Mouse (Mus musculus) lung, embryonic 15.5 days (tissue): ENCODE results near the gene Sh3bgrl3. TPM values are rescaled to one million over a fixed set of nuclear protein-coding genes. Genes with fewer than 3 reads are reported as not detected.

ENCODE experiments used
- ATAC-seq: fragments of 200-750 bp; cut with Nextera tagmentation; 2 replicates; pipeline ENCODE4 v1.8.0; 2017; ENCODE audit warnings: moderate number of reproducible peaks, borderline replicate concordance; ENCODE audit not compliant: low FRiP score, low TSS enrichment; ENCODE audit errors: extremely low read depth
- H3K27ac ChIP-seq: fragments of 300-500 bp; sonication (generic); 2 replicates; pipeline ENCODE4 v1.5.1; 2015; ENCODE audit warnings: moderate library complexity, mild to moderate bottlenecking, inconsistent platforms
- H3K27me3 ChIP-seq: fragments of 300-500 bp; sonication (generic); 2 replicates; pipeline ENCODE4 v1.6.1; 2015; ENCODE audit warnings: inconsistent platforms
- H3K36me3 ChIP-seq: fragments of 300-500 bp; sonication (generic); 2 replicates; pipeline ENCODE4 v1.6.1; 2015; ENCODE audit warnings: inconsistent platforms
- H3K4me1 ChIP-seq: fragments of 300-500 bp; sonication (generic); 2 replicates; pipeline ENCODE4 v1.6.1; 2015; ENCODE audit warnings: inconsistent platforms
- H3K4me2 ChIP-seq: fragments of 300-500 bp; sonication (generic); 2 replicates; pipeline ENCODE4 v1.6.1; 2015; ENCODE audit warnings: inconsistent platforms, mild to moderate bottlenecking, moderate library complexity
- H3K4me3 ChIP-seq: fragments of 300-500 bp; sonication (generic); 2 replicates; pipeline ENCODE4 v1.5.1; 2015; ENCODE audit warnings: mild to moderate bottlenecking, inconsistent platforms
- H3K9ac ChIP-seq: fragments of 300-500 bp; sonication (generic); 2 replicates; pipeline ENCODE4 v1.6.1; 2015; ENCODE audit warnings: inconsistent platforms
- H3K9me3 ChIP-seq: fragments of 300-500 bp; sonication (generic); 2 replicates; pipeline ENCODE4 v1.6.1; 2016; ENCODE audit warnings: inconsistent platforms
- WGBS: fragments of 180-500 bp; shearing (Covaris S2); methylation state at CpG from one replicate; pipeline ENCODE4 v1.1.7; 2015; 5-methylcytosine and 5-hydroxymethylcytosine counted together
- polyA plus RNA-seq: library from polyadenylated mRNA; unstranded; fragments of >200 nt; fragmentation: Nextera tagmentation; extraction: Ambion mirVana; gene quantifications from 2 replicates; pipeline ENCODE4 v1.2.1, GENCODE M21; 2015

The Sh3bgrl3 gene
- polyA plus RNA-seq, 1 experiment from 2014 or later, result 406 TPM

- no peaks in the 10 kb centered on the region for H3K36me3 ChIP-seq
- H3K4me3 ChIP-seq, result no peak overlapping the region
- ATAC-seq, result no peak
- 61% methylated on average over 5 of the region's 5 CpGs for WGBS
- H3K27me3 ChIP-seq, result no peaks in the 10 kb centered on the region
- peaks cover 13% of the 10 kb centered on the region; the same call in 1 of the 2 replicates for H3K4me1 ChIP-seq
- no peak overlapping the region for H3K9ac ChIP-seq
- H3K9me3 ChIP-seq, result no peaks in the 10 kb centered on the region
- H3K4me2 ChIP-seq, result no peak overlapping the region
- no peak overlapping the region for H3K27ac ChIP-seq
These were observed 9.5 kb downstream of the Sh3bgrl3 start for GRCm38 (mm10) chr4:134119042-134119441.

GRCm38 (mm10) chr4:134118126-134118800, 10.3 kb downstream of the Sh3bgrl3 start:
- Histone ChIP-seq H3K4me2 (no peak overlapping the region), H3K36me3 (no peaks in the 10 kb centered on the region), H3K9me3 (no peaks in the 10 kb centered on the region), H3K4me3 (no peak overlapping the region), H3K4me1 (peaks cover 18% of the 10 kb centered on the region; the same call in 1 of the 2 replicates), H3K27me3 (no peaks in the 10 kb centered on the region), H3K9ac (peak overlapping the region; percentile 20; the same call in 1 of the 2 replicates), H3K27ac (0 out of 2 replicates have a peak overlapping the region, but pooled peaks have one; percentile 0)
- no peak for ATAC-seq
- 62% methylated on average over 14 of the region's 14 CpGs for WGBS

GRCm38 (mm10) chr4:134117012-134117411, 11.6 kb downstream of the Sh3bgrl3 start:
- Histone ChIP-seq H3K4me1 (peaks cover 19% of the 10 kb centered on the region; the same call in 1 of the 2 replicates), H3K9ac (no peak overlapping the region), H3K9me3 (no peaks in the 10 kb centered on the region), H3K27ac (no peak overlapping the region), H3K4me2 (no peak overlapping the region), H3K4me3 (no peak overlapping the region), H3K36me3 (no peaks in the 10 kb centered on the region), H3K27me3 (no peaks in the 10 kb centered on the region)
- WGBS, result 62% methylated on average over 8 of the region's 8 CpGs
- ATAC-seq, result no peak

GRCm38 (mm10) chr4:134116501-134116900, 12.1 kb downstream of the Sh3bgrl3 start:
- Histone ChIP-seq H3K4me1 (peaks cover 19% of the 10 kb centered on the region; the same call in 1 of the 2 replicates), H3K27ac (no peak overlapping the region), H3K4me3 (no peak overlapping the region), H3K9ac (no peak overlapping the region), H3K27me3 (no peaks in the 10 kb centered on the region), H3K36me3 (no peaks in the 10 kb centered on the region), H3K4me2 (no peak overlapping the region), H3K9me3 (no peaks in the 10 kb centered on the region)
- no peak for ATAC-seq
- WGBS, result 71% methylated on average over 2 of the region's 2 CpGs

GRCm38 (mm10) chr4:134115215-134116144, 13.1 kb downstream of the Sh3bgrl3 start:
- WGBS, result 60% methylated on average over 16 of the region's 16 CpGs
- no peak overlapping the region for H3K4me2 ChIP-seq
- no peak overlapping the region for H3K4me3 ChIP-seq
- ATAC-seq, result no peak
- peak overlapping the region; percentile 9; the same call in 1 of the 2 replicates for H3K27ac ChIP-seq
- H3K9ac ChIP-seq, result no peak overlapping the region
- H3K4me1 ChIP-seq, result peaks cover 19% of the 10 kb centered on the region; the same call in 1 of the 2 replicates
- H3K36me3 ChIP-seq, result no peaks in the 10 kb centered on the region
- H3K9me3 ChIP-seq, result no peaks in the 10 kb centered on the region
- no peaks in the 10 kb centered on the region for H3K27me3 ChIP-seq

GRCm38 (mm10) chr4:134114038-134114437, 14.6 kb downstream of the Sh3bgrl3 start:
- no peaks in the 10 kb centered on the region for H3K27me3 ChIP-seq
- no peaks in the 10 kb centered on the region for H3K36me3 ChIP-seq
- H3K27ac ChIP-seq, result no peak overlapping the region
- no peak for ATAC-seq
- no peak overlapping the region for H3K9ac ChIP-seq
- peaks cover 19% of the 10 kb centered on the region; the same call in 1 of the 2 replicates for H3K4me1 ChIP-seq
- no peaks in the 10 kb centered on the region for H3K9me3 ChIP-seq
- WGBS, result 88% methylated on average over 4 of the region's 4 CpGs
- no peak overlapping the region for H3K4me2 ChIP-seq
- H3K4me3 ChIP-seq, result no peak overlapping the region

- no peaks in the 10 kb centered on the region for H3K9me3 ChIP-seq
- no peak overlapping the region for H3K4me3 ChIP-seq
- H3K36me3 ChIP-seq, result no peaks in the 10 kb centered on the region
- H3K27ac ChIP-seq, result no peak overlapping the region
- peaks cover 16% of the 10 kb centered on the region; the same call in 1 of the 2 replicates for H3K4me1 ChIP-seq
- no peak for ATAC-seq
- H3K9ac ChIP-seq, result no peak overlapping the region
- no peak overlapping the region for H3K4me2 ChIP-seq
- WGBS, result 59% methylated on average over 10 of the region's 10 CpGs
- H3K27me3 ChIP-seq, result no peaks in the 10 kb centered on the region
These were observed 15.1 kb downstream of the Sh3bgrl3 start for GRCm38 (mm10) chr4:134113356-134113994.

- Histone ChIP-seq H3K27me3 (no peaks in the 10 kb centered on the region), H3K27ac (no peak overlapping the region), H3K9me3 (no peaks in the 10 kb centered on the region), H3K4me3 (no peak overlapping the region), H3K9ac (no peak overlapping the region), H3K4me1 (peaks cover 14% of the 10 kb centered on the region; the same call in 1 of the 2 replicates), H3K4me2 (no peak overlapping the region), H3K36me3 (no peaks in the 10 kb centered on the region)
- WGBS, result 63% methylated on average over 6 of the region's 6 CpGs
- no peak for ATAC-seq
These were observed 16.2 kb downstream of the Sh3bgrl3 start for GRCm38 (mm10) chr4:134112403-134112802.

GRCm38 (mm10) chr4:134110653-134111052, 17.9 kb downstream of the Sh3bgrl3 start:
- H3K27ac ChIP-seq, result no peak overlapping the region
- H3K36me3 ChIP-seq, result no peaks in the 10 kb centered on the region
- no peak for ATAC-seq
- H3K9me3 ChIP-seq, result no peaks in the 10 kb centered on the region
- no peaks in the 10 kb centered on the region for H3K27me3 ChIP-seq
- peaks cover 10% of the 10 kb centered on the region; the same call in 1 of the 2 replicates for H3K4me1 ChIP-seq
- H3K4me3 ChIP-seq, result no peak overlapping the region
- WGBS, result 33% methylated on average over 3 of the region's 3 CpGs
- no peak overlapping the region for H3K4me2 ChIP-seq
- no peak overlapping the region for H3K9ac ChIP-seq

GRCm38 (mm10) chr4:134108196-134108595, 20.4 kb downstream of the Sh3bgrl3 start:
- Histone ChIP-seq H3K27me3 (no peaks in the 10 kb centered on the region), H3K9me3 (no peaks in the 10 kb centered on the region), H3K27ac (no peak overlapping the region), H3K4me1 (peaks cover under 1% of the 10 kb centered on the region; the same call in 1 of the 2 replicates), H3K36me3 (no peaks in the 10 kb centered on the region), H3K4me2 (no peak overlapping the region), H3K9ac (no peak overlapping the region), H3K4me3 (no peak overlapping the region)
- WGBS, result 23% methylated on average over 5 of the region's 5 CpGs
- ATAC-seq, result no peak

- no peak for ATAC-seq
- Histone ChIP-seq H3K9ac (no peak overlapping the region), H3K4me2 (no peak overlapping the region), H3K36me3 (no peaks in the 10 kb centered on the region), H3K4me1 (peaks cover 5% of the 10 kb centered on the region), H3K27me3 (no peaks in the 10 kb centered on the region), H3K9me3 (no peaks in the 10 kb centered on the region), H3K27ac (no peak overlapping the region), H3K4me3 (no peak overlapping the region)
- 84% methylated on average over 7 of the region's 7 CpGs for WGBS
These were observed 20.9 kb downstream of the Sh3bgrl3 start for GRCm38 (mm10) chr4:134107730-134108129.
